Mouse (Mus musculus) heart, embryonic 11.5 days (tissue): Measurements from ENCODE around the gene Batf3. TPM values are rescaled to one million over a fixed set of nuclear protein-coding genes. Genes with fewer than 3 reads are reported as not detected.

Experiments used
- ATAC-seq: fragments of 200-750 bp; cut with Nextera tagmentation; replicated peaks from 2 replicates; pipeline ENCODE4 v1.8.0; 2017; ENCODE audit warnings: moderate library complexity; ENCODE audit not compliant: insufficient number of reproducible peaks, low FRiP score, low TSS enrichment
- H3K27ac ChIP-seq: fragments of 300-500 bp; sonication (generic); 2 replicates; pipeline ENCODE4 v1.5.1; 2014; ENCODE audit warnings: mild to moderate bottlenecking, low read depth, low read length
- H3K27me3 ChIP-seq: fragments of 300-500 bp; sonication (generic); 2 replicates; pipeline ENCODE4 v1.6.1; 2014; ENCODE audit warnings: mild to moderate bottlenecking, low read length, mixed read lengths; ENCODE audit not compliant: control insufficient read depth, insufficient read depth
- H3K36me3 ChIP-seq: fragments of 300-500 bp; sonication (generic); 2 replicates; pipeline ENCODE4 v1.6.1; 2014; ENCODE audit warnings: mild to moderate bottlenecking, low read length, moderate library complexity, mixed read lengths; ENCODE audit not compliant: control insufficient read depth, insufficient read depth
- H3K4me1 ChIP-seq: fragments of 300-500 bp; sonication (generic); 2 replicates; pipeline ENCODE4 v1.6.1; 2014; ENCODE audit warnings: low read length; ENCODE audit not compliant: control insufficient read depth, insufficient read depth
- H3K4me2 ChIP-seq: fragments of 300-500 bp; sonication (generic); 2 replicates; pipeline ENCODE4 v1.6.1; 2014; ENCODE audit warnings: mild to moderate bottlenecking, moderate library complexity
- H3K4me3 ChIP-seq: fragments of 300-500 bp; sonication (generic); 2 replicates; pipeline ENCODE4 v1.5.1; 2014; ENCODE audit warnings: low read depth, low read length
- H3K9ac ChIP-seq: fragments of 300-500 bp; sonication (generic); 2 replicates; pipeline ENCODE4 v1.6.1; 2014; ENCODE audit warnings: mild to moderate bottlenecking, low read depth, low read length, moderate library complexity
- H3K9me3 ChIP-seq: fragments of 300-500 bp; sonication (generic); replicated peaks from 2 replicates; pipeline ENCODE4 v1.6.1; 2016; ENCODE audit warnings: low read length; ENCODE audit not compliant: control insufficient read depth
- WGBS: fragments of 180-500 bp; shearing (Covaris S2); extraction: QIAGEN DNeasy Blood & Tissue Kit; methylation state at CpG from one replicate; pipeline ENCODE4 v1.1.7; 2014; ENCODE audit not compliant: insufficient replicate concordance; 5-methylcytosine and 5-hydroxymethylcytosine counted together
- polyA plus RNA-seq: library from polyadenylated mRNA; unstranded; fragments of >200 nt; fragmentation: Nextera tagmentation; extraction: Ambion mirVana; gene quantifications from 2 replicates; pipeline ENCODE4 v1.2.1, GENCODE M21; 2014

The Batf3 gene
- polyA plus RNA-seq, 1 experiment from 2014 or later, result 5.1 TPM

GRCm38 (mm10) chr1:191153052-191153451 lies 55.4 kb downstream of the Batf3 start:
- 22% methylated on average over 4 of the region's 4 CpGs for WGBS
- H3K27ac ChIP-seq, result peak overlapping the region; percentile 93; the same call in 1 of the 2 replicates
- ATAC-seq, result no peak

DNA sequence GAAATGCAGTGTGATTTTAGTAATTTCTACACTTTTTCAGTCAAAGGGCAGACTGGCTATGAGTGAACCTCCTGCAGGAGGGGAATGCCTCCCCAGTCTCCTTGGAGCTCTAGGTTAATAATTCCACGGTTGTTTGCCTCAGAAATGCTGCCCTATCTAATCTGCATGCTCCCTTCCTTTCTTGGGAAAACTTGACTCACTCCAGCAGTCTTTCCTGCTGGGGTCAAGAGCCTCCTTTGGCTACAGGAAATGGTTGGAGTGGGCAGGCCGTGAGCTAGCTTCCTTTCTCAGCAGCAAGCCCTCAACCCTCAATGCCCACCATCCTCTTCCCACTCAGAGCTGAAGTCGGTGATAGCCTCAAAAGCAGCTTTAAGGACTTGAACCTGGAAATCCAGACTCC lies 56.7 kb downstream of the Batf3 start:
- Histone ChIP-seq H3K36me3 (no peaks in the 10 kb centered on the region), H3K4me1 (peaks cover 3% of the 10 kb centered on the region; the same call in 1 of the 2 replicates), H3K27me3 (no peaks in the 10 kb centered on the region), H3K9me3 (peaks cover 3% of the 10 kb centered on the region; the same call in 1 of the 2 replicates), H3K9ac (no peak overlapping the region), H3K4me3 (no peak overlapping the region), H3K27ac (peak overlapping the region; percentile 93), H3K4me2 (no peak overlapping the region)
- peak; percentile 67 for ATAC-seq
- 23% methylated on average over 3 of the region's 3 CpGs for WGBS

More at GRCm38 (mm10) chr1:191153052-191153451, 55.4 kb downstream of the Batf3 start:
- Histone ChIP-seq H3K36me3 (no peaks in the 10 kb centered on the region), H3K9me3 (peaks cover 3% of the 10 kb centered on the region; the same call in 1 of the 2 replicates), H3K4me1 (peaks cover 3% of the 10 kb centered on the region; the same call in 1 of the 2 replicates), H3K4me2 (no peak overlapping the region), H3K27me3 (no peaks in the 10 kb centered on the region), H3K4me3 (no peak overlapping the region), H3K9ac (no peak overlapping the region)

Other genes starting within 250 kb of the Batf3 start
- gene Rps6kc1, start 186.1 kb upstream of the Batf3 start, polyA plus RNA-seq, result 8.9 and 11.3 TPM in 2 replicates
- 32.3 and 34.6 TPM in 2 replicates for gene Angel2, start 172.7 kb upstream of the Batf3 start, polyA plus RNA-seq
- 66.2 and 75.8 TPM in 2 replicates for gene Vash2, start 118.6 kb upstream of the Batf3 start, polyA plus RNA-seq
- 5.4 and 5.6 TPM in 2 replicates for gene Flvcr1, start 71.7 kb upstream of the Batf3 start, polyA plus RNA-seq
- gene Spata45, start 61.2 kb upstream of the Batf3 start, polyA plus RNA-seq, result 0.86 TPM in 1 of 2 replicates, not detected in the other
- gene Tatdn3, start 34.9 kb upstream of the Batf3 start, polyA plus RNA-seq, result 19.6 and 20.3 TPM in 2 replicates
- 12.7 and 14.0 TPM in 2 replicates for gene Nsl1, start 34.8 kb upstream of the Batf3 start, polyA plus RNA-seq
- gene Fam71a, start 67.0 kb downstream of the Batf3 start, polyA plus RNA-seq, result not detected in 2 replicates
- gene Atf3, start 120.2 kb downstream of the Batf3 start, polyA plus RNA-seq, result 13.7 and 17.4 TPM in 2 replicates
- gene Nenf, start 220.3 kb downstream of the Batf3 start, polyA plus RNA-seq, result 106 and 111 TPM in 2 replicates
- gene Tmem206, start 228.1 kb downstream of the Batf3 start, polyA plus RNA-seq, result 18.7 and 19.0 TPM in 2 replicates